Mouse (Mus musculus) frontal cortex, postnatal 10 days (tissue): ENCODE data around the gene Mid1.
A peak's percentile ranks its signal among the peaks of the same experiment; 100 is the strongest.
"Not testable (repeated sequence)": the region's sequence is repeated elsewhere in the genome, so short reads cannot be mapped to it uniquely, and the experiment has no call there.

ENCODE experiments used
- DNase-seq, 2 experiments: peaks; one replicate each; pipeline ENCODE4 v3.0.0; 2022; ENCODE audit warnings: low spot score in 2 of 2, mixed read lengths in 1 of 2

The Mid1 gene

GRCm38 (mm10) chrX:169999912-170000641 lies 315.1 kb downstream of the Mid1 start:
- DNase-seq: not testable (repeated sequence)

GRCm38 (mm10) chrX:170000642-170001387 lies 315.8 kb downstream of the Mid1 start:
- not testable (repeated sequence) for DNase-seq

- DNase-seq: not testable (repeated sequence)
These were observed 316.3 kb downstream of the Mid1 start for GRCm38 (mm10) chrX:170001388-170001695.

- not testable (repeated sequence) for DNase-seq
These were observed 317.7 kb downstream of the Mid1 start for GRCm38 (mm10) chrX:170002510-170003197.

- not testable (repeated sequence) for DNase-seq
These were observed 318.5 kb downstream of the Mid1 start for GRCm38 (mm10) chrX:170003536-170003935.

GRCm38 (mm10) chrX:170004236-170004635 lies 319.2 kb downstream of the Mid1 start:
- DNase-seq: not testable (repeated sequence)

GRCm38 (mm10) chrX:170004793-170005192 lies 319.8 kb downstream of the Mid1 start:
- not testable (repeated sequence) for DNase-seq

GRCm38 (mm10) chrX:170005194-170005593 lies 320.2 kb downstream of the Mid1 start:
- DNase-seq: not testable (repeated sequence)

- DNase-seq: not testable (repeated sequence)
These were observed 320.8 kb downstream of the Mid1 start for GRCm38 (mm10) chrX:170005695-170006297.

GRCm38 (mm10) chrX:170006694-170007247 lies 321.8 kb downstream of the Mid1 start:
- not testable (repeated sequence) for DNase-seq

- DNase-seq: not testable (repeated sequence)
These were observed 322.6 kb downstream of the Mid1 start for GRCm38 (mm10) chrX:170007375-170008178.

GRCm38 (mm10) chrX:170008179-170008467 lies 323.1 kb downstream of the Mid1 start:
- not testable (repeated sequence) for DNase-seq

GRCm38 (mm10) chrX:170008584-170008983 lies 323.6 kb downstream of the Mid1 start:
- peak in 1 of 2 experiments; percentile 71 for DNase-seq

- DNase-seq: peak; percentile 94 to 99
These were observed 324.2 kb downstream of the Mid1 start, which contains the start of gene Gm21887 for GRCm38 (mm10) chrX:170009016-170009750. Gene Gm21887, plus strand, starts transcription at chrX:170009659.

GRCm38 (mm10) chrX:170009801-170010221 lies 324.8 kb downstream of the Mid1 start:
- peak; percentile 100 for DNase-seq

- DNase-seq: peak; percentile 88 to 90
These were observed 325.9 kb downstream of the Mid1 start for GRCm38 (mm10) chrX:170010581-170011528.

- not testable (repeated sequence) for DNase-seq
These were observed 326.5 kb downstream of the Mid1 start for GRCm38 (mm10) chrX:170011529-170011879.

GRCm38 (mm10) chrX:170013421-170013820 lies 328.4 kb downstream of the Mid1 start:
- DNase-seq: not testable (repeated sequence)

GRCm38 (mm10) chrX:170014038-170014437 lies 329.0 kb downstream of the Mid1 start:
- DNase-seq: not testable (repeated sequence)
